Mouse (Mus musculus): ENCODE data around the gene Apol7e. TPM values are rescaled to one million over a fixed set of nuclear protein-coding genes. Genes with fewer than 3 reads are reported as not detected.
"Not testable (repeated sequence)": the region's sequence is repeated elsewhere in the genome, so short reads cannot be mapped to it uniquely, and the experiment has no call there.

Apol7e gene
- polyA plus RNA-seq, 1 experiment from 2014 or later, result 0.08 TPM

- ATAC-seq (ENCODE audit: extremely low read depth, insufficient number of reproducible peaks, low FRiP score, low TSS enrichment), result not testable (repeated sequence)
Measured at GRCm38 (mm10) chr15:77724208-77724911, 25.7 kb downstream of the Apol7e start.

GRCm38 (mm10) chr15:77725393-77726020, 26.9 kb downstream of the Apol7e start:
- not testable (repeated sequence) for H3K27me3 ChIP-seq (replicated peaks); H3K36me3 ChIP-seq; H3K27ac ChIP-seq (replicated peaks); H3K4me2 ChIP-seq; H3K4me3 ChIP-seq; H3K4me1 ChIP-seq; H3K9me3 ChIP-seq; H3K9ac ChIP-seq
- ATAC-seq (ENCODE audit: extremely low read depth, insufficient number of reproducible peaks, low FRiP score, low TSS enrichment), result peak; percentile 64
- WGBS, result 26% methylated on average over 6 of the region's 6 CpGs

More at GRCm38 (mm10) chr15:77724208-77724911, 25.7 kb downstream of the Apol7e start:
- H3K9ac ChIP-seq; H3K4me1 ChIP-seq; H3K4me3 ChIP-seq; H3K9me3 ChIP-seq; H3K27ac ChIP-seq (replicated peaks); H3K4me2 ChIP-seq; H3K36me3 ChIP-seq; H3K27me3 ChIP-seq (replicated peaks): not testable (repeated sequence)
- WGBS, result 27% methylated on average over 2 of the region's 10 CpGs

GRCm38 (mm10) chr15:77727139-77727538, 28.5 kb downstream of the Apol7e start:
- H3K4me3 ChIP-seq; H3K36me3 ChIP-seq; H3K9me3 ChIP-seq; H3K4me2 ChIP-seq; H3K27me3 ChIP-seq (replicated peaks); H3K27ac ChIP-seq (replicated peaks); H3K9ac ChIP-seq; ATAC-seq (ENCODE audit: extremely low read depth, insufficient number of reproducible peaks, low FRiP score, low TSS enrichment); H3K4me1 ChIP-seq: not testable (repeated sequence)
- 3% methylated on average over 3 of the region's 3 CpGs for WGBS

- H3K4me1 ChIP-seq; H3K36me3 ChIP-seq; H3K27ac ChIP-seq (replicated peaks); H3K4me3 ChIP-seq; ATAC-seq (ENCODE audit: extremely low read depth, insufficient number of reproducible peaks, low FRiP score, low TSS enrichment); H3K9me3 ChIP-seq; H3K9ac ChIP-seq; H3K4me2 ChIP-seq; H3K27me3 ChIP-seq (replicated peaks): not testable (repeated sequence)
- WGBS, result 71% methylated on average over 3 of the region's 3 CpGs
Measured at GRCm38 (mm10) chr15:77727745-77728144, 29.1 kb downstream of the Apol7e start.

- H3K4me1 ChIP-seq, result peaks cover 18% of the 10 kb centered on the region
- not testable (repeated sequence) for H3K9ac ChIP-seq; H3K27ac ChIP-seq (replicated peaks); H3K4me2 ChIP-seq; ATAC-seq (ENCODE audit: extremely low read depth, insufficient number of reproducible peaks, low FRiP score, low TSS enrichment); H3K27me3 ChIP-seq (replicated peaks); H3K36me3 ChIP-seq; H3K4me3 ChIP-seq; H3K9me3 ChIP-seq
- 82% methylated on average over 1 of the region's 4 CpGs for whole genome bisulfite sequencing
Measured at GRCm38 (mm10) chr15:77728739-77729138, 30.1 kb downstream of the Apol7e start, which contains the start of gene Apol9b. TSS of gene Apol9b (plus strand) at chr15:77729039.

- Histone ChIP-seq H3K36me3 (no peaks in the 10 kb centered on the region), H3K9ac (no peak overlapping the region), H3K4me3 (no peak overlapping the region), H3K27me3 (replicated peaks) (peaks cover 3% of the 10 kb centered on the region; the same call in 1 of the 2 replicates), H3K4me1 (peaks cover 18% of the 10 kb centered on the region), H3K9me3 (no peaks in the 10 kb centered on the region), H3K4me2 (no peak overlapping the region), H3K27ac (replicated peaks) (no peak overlapping the region)
- ATAC-seq (ENCODE audit: extremely low read depth, insufficient number of reproducible peaks, low FRiP score, low TSS enrichment), result no peak
- 83% methylated on average over 5 of the region's 5 CpGs for WGBS
Measured at GRCm38 (mm10) chr15:77731605-77732004, 32.9 kb downstream of the Apol7e start.

GRCm38 (mm10) chr15:77732851-77733250, 34.2 kb downstream of the Apol7e start:
- not testable (repeated sequence) for H3K36me3 ChIP-seq, H3K9ac ChIP-seq
- WGBS, result 68% methylated on average over 10 of the region's 10 CpGs

GRCm38 (mm10) chr15:77733380-77733779, 34.7 kb downstream of the Apol7e start:
- not testable (repeated sequence) for H3K4me2 ChIP-seq; ATAC-seq (ENCODE audit: extremely low read depth, insufficient number of reproducible peaks, low FRiP score, low TSS enrichment); H3K27ac ChIP-seq (replicated peaks); H3K9me3 ChIP-seq; H3K27me3 ChIP-seq (replicated peaks); H3K4me3 ChIP-seq; H3K9ac ChIP-seq; H3K36me3 ChIP-seq
- 40% methylated on average over 8 of the region's 8 CpGs for WGBS
- peaks cover 18% of the 10 kb centered on the region for H3K4me1 ChIP-seq

More at GRCm38 (mm10) chr15:77732851-77733250, 34.2 kb downstream of the Apol7e start:
- not testable (repeated sequence) for ATAC-seq (ENCODE audit: extremely low read depth, insufficient number of reproducible peaks, low FRiP score, low TSS enrichment); H3K4me2 ChIP-seq; H3K27ac ChIP-seq (replicated peaks); H3K4me3 ChIP-seq; H3K27me3 ChIP-seq (replicated peaks); H3K9me3 ChIP-seq
- peaks cover 18% of the 10 kb centered on the region for H3K4me1 ChIP-seq

GRCm38 (mm10) chr15:77733903-77734302, 35.2 kb downstream of the Apol7e start:
- not testable (repeated sequence) for H3K4me3 ChIP-seq; H3K27ac ChIP-seq (replicated peaks); H3K9me3 ChIP-seq; H3K27me3 ChIP-seq (replicated peaks); H3K4me2 ChIP-seq; H3K36me3 ChIP-seq; ATAC-seq (ENCODE audit: extremely low read depth, insufficient number of reproducible peaks, low FRiP score, low TSS enrichment); H3K9ac ChIP-seq
- WGBS, result 44% methylated on average over 4 of the region's 4 CpGs
- peaks cover 18% of the 10 kb centered on the region for H3K4me1 ChIP-seq

GRCm38 (mm10) chr15:77740511-77741297, 42.0 kb downstream of the Apol7e start:
- no peaks in the 10 kb centered on the region for H3K27me3 ChIP-seq (replicated peaks)
- H3K36me3 ChIP-seq, result no peaks in the 10 kb centered on the region
- ATAC-seq (ENCODE audit: extremely low read depth, insufficient number of reproducible peaks, low FRiP score, low TSS enrichment), result no peak
- WGBS, result 71% methylated on average over 9 of the region's 9 CpGs
- H3K4me1 ChIP-seq, result no peaks in the 10 kb centered on the region
- no peaks in the 10 kb centered on the region for H3K9me3 ChIP-seq
- no peak overlapping the region for H3K4me2 ChIP-seq
- H3K27ac ChIP-seq (replicated peaks), result no peak overlapping the region
- H3K9ac ChIP-seq, result no peak overlapping the region
- no peak overlapping the region for H3K4me3 ChIP-seq

GRCm38 (mm10) chr15:77741556-77741955, 42.9 kb downstream of the Apol7e start:
- not testable (repeated sequence) for H3K27me3 ChIP-seq (replicated peaks); H3K27ac ChIP-seq (replicated peaks); H3K4me2 ChIP-seq; H3K4me1 ChIP-seq; H3K4me3 ChIP-seq; ATAC-seq (ENCODE audit: extremely low read depth, insufficient number of reproducible peaks, low FRiP score, low TSS enrichment); H3K36me3 ChIP-seq; H3K9me3 ChIP-seq; H3K9ac ChIP-seq
- 72% methylated on average over 6 of the region's 6 CpGs for WGBS
